Mouse (Mus musculus) liver, adult 2 months (tissue): ENCODE data around the gene Rbms2. TPM values are rescaled to one million over a fixed set of nuclear protein-coding genes. Genes with fewer than 3 reads are reported as not detected.

Source experiments
- DNase-seq: peaks from one replicate; pipeline ENCODE4 v3.0.0-alpha.2; 2011; ENCODE audit warnings: low read depth, low spot score; ENCODE audit errors: extremely low read depth
- H3K27ac ChIP-seq: fragments of 200-500 bp; replicated peaks from 2 replicates; pipeline ENCODE4 v1.5.1; 2012; ENCODE audit warnings: low read depth, mild to moderate bottlenecking, control low read depth, inconsistent platforms, low read length; ENCODE audit not compliant: insufficient read depth
- H3K27me3 ChIP-seq: fragments of 200-500 bp; 2 replicates; pipeline ENCODE4 v1.6.1; 2012; ENCODE audit warnings: mild to moderate bottlenecking, moderate library complexity, low read length, inconsistent platforms; ENCODE audit not compliant: control insufficient read depth, insufficient read depth
- H3K36me3 ChIP-seq: fragments of 200-500 bp; 2 replicates; pipeline ENCODE4 v1.6.1; 2012; ENCODE audit warnings: low read length, inconsistent platforms; ENCODE audit not compliant: control insufficient read depth, insufficient read depth
- H3K4me1 ChIP-seq: fragments of 200-500 bp; 2 replicates; pipeline ENCODE4 v1.6.1; 2011; ENCODE audit warnings: low read length; ENCODE audit not compliant: control insufficient read depth, insufficient read depth
- H3K4me3 ChIP-seq: fragments of 200-500 bp; 2 replicates; pipeline ENCODE4 v1.5.1; 2011; ENCODE audit warnings: low read depth, mild to moderate bottlenecking, control low read depth, low read length, moderate library complexity; ENCODE audit not compliant: insufficient read depth
- H3K79me2 ChIP-seq: fragments of 200-500 bp; 2 replicates; pipeline ENCODE4 v1.6.1; 2012; ENCODE audit warnings: inconsistent platforms, mild to moderate bottlenecking, low read length, moderate library complexity; ENCODE audit not compliant: control insufficient read depth, insufficient read depth
- H3K9ac ChIP-seq: fragments of 200-500 bp; 2 replicates; pipeline ENCODE4 v1.6.1; 2012; ENCODE audit warnings: low read depth, mild to moderate bottlenecking, control low read depth, inconsistent platforms, low read length
- CTCF ChIP-seq: fragments of 200-500 bp; IDR thresholded peaks from 2 replicates; pipeline ENCODE4 v1.5.1; 2011; ENCODE audit warnings: low read depth, low read length, control low read depth
- POLR2A ChIP-seq: fragments of 200-500 bp; IDR thresholded peaks from 2 replicates; pipeline ENCODE4 v1.6.1; 2011; ENCODE audit warnings: low read length, control low read depth; ENCODE audit not compliant: insufficient read depth; ENCODE audit errors: extremely low read depth
- WGBS: fragments of 180-500 bp; shearing (Covaris S2); methylation state at CpG from one replicate; pipeline ENCODE4 v1.1.7; 2018; 5-methylcytosine and 5-hydroxymethylcytosine counted together
- polyA plus RNA-seq: library from polyadenylated mRNA; depleted of rRNA; stranded (reverse); fragments of >200 nt; gene quantifications from 2 replicates; pipeline ENCODE4 v1.2.3, GENCODE M21; 2012
- total RNA-seq: library from RNA; depleted of rRNA; stranded (reverse); fragments of >200 nt; gene quantifications from 2 replicates; pipeline ENCODE4 v1.2.3, GENCODE M21; 2014

Gene Rbms2
- total and polyA plus RNA-seq, 2 experiments, result 8.0 to 23.2 TPM

GRCm38 (mm10) chr10:128188242-128188877, 8.3 kb upstream of the Rbms2 start:
- DNase-seq, result peak; percentile 66
- no peaks in the 10 kb centered on the region for H3K27me3 ChIP-seq
- H3K79me2 ChIP-seq, result no peaks in the 10 kb centered on the region
- no peak overlapping the region for H3K27ac ChIP-seq
- no peak overlapping the region for H3K9ac ChIP-seq
- no peak overlapping the region for H3K4me3 ChIP-seq
- 59% methylated on average over 2 of the region's 2 CpGs for WGBS
- peaks cover 1% of the 10 kb centered on the region; the same call in 1 of the 2 replicates for H3K4me1 ChIP-seq
- TF ChIP-seq CTCF (peak; percentile 52), POLR2A (no peak)
- H3K36me3 ChIP-seq, result no peaks in the 10 kb centered on the region

- DNase-seq, result no peak
- no peak overlapping the region for H3K27ac ChIP-seq
- 79% methylated on average over 5 of the region's 5 CpGs for WGBS
- H3K79me2 ChIP-seq, result no peaks in the 10 kb centered on the region
- no peaks in the 10 kb centered on the region for H3K36me3 ChIP-seq
- H3K9ac ChIP-seq, result no peak overlapping the region
- no peak overlapping the region for H3K4me3 ChIP-seq
- TF ChIP-seq POLR2A (no peak), CTCF (no peak)
- peaks cover 1% of the 10 kb centered on the region; the same call in 1 of the 2 replicates for H3K4me1 ChIP-seq
- no peaks in the 10 kb centered on the region for H3K27me3 ChIP-seq
Measured at GRCm38 (mm10) chr10:128187181-128187605, 7.1 kb upstream of the Rbms2 start.

- no peak overlapping the region for H3K27ac ChIP-seq
- DNase-seq, result peak; percentile 72
- H3K36me3 ChIP-seq, result no peaks in the 10 kb centered on the region
Measured at GRCm38 (mm10) chr10:128185959-128186358, 5.9 kb upstream of the Rbms2 start.

GRCm38 (mm10) chr10:128185277-128185940, 5.3 kb upstream of the Rbms2 start:
- no peaks in the 10 kb centered on the region for H3K27me3 ChIP-seq
- DNase-seq, result no peak
- WGBS, result 87% methylated on average over 6 of the region's 6 CpGs

More at GRCm38 (mm10) chr10:128185959-128186358, 5.9 kb upstream of the Rbms2 start:
- TF ChIP-seq CTCF, result peak; percentile 83
- TF ChIP-seq POLR2A, result no peak
- 51% methylated on average over 2 of the region's 2 CpGs for WGBS
- Histone ChIP-seq H3K4me3 (no peak overlapping the region), H3K79me2 (no peaks in the 10 kb centered on the region), H3K27me3 (no peaks in the 10 kb centered on the region), H3K9ac (no peak overlapping the region), H3K4me1 (peaks cover 1% of the 10 kb centered on the region; the same call in 1 of the 2 replicates)

GRCm38 (mm10) chr10:128184296-128184695, 4.2 kb upstream of the Rbms2 start:
- TF ChIP-seq POLR2A, result no peak
- no peak for TF ChIP-seq CTCF
- no peaks in the 10 kb centered on the region for H3K36me3 ChIP-seq
- H3K4me1 ChIP-seq, result peaks cover 1% of the 10 kb centered on the region; the same call in 1 of the 2 replicates
- WGBS, result 87% methylated on average over 2 of the region's 2 CpGs
- no peak overlapping the region for H3K9ac ChIP-seq
- DNase-seq, result no peak
- no peak overlapping the region for H3K4me3 ChIP-seq
- no peaks in the 10 kb centered on the region for H3K79me2 ChIP-seq
- H3K27ac ChIP-seq, result no peak overlapping the region
- H3K27me3 ChIP-seq, result no peaks in the 10 kb centered on the region

More at GRCm38 (mm10) chr10:128185277-128185940, 5.3 kb upstream of the Rbms2 start:
- H3K4me1 ChIP-seq, result peaks cover 1% of the 10 kb centered on the region; the same call in 1 of the 2 replicates
- H3K9ac ChIP-seq, result no peak overlapping the region
- no peak overlapping the region for H3K4me3 ChIP-seq
- H3K27ac ChIP-seq, result no peak overlapping the region
- TF ChIP-seq CTCF, result no peak
- TF ChIP-seq POLR2A, result no peak
- no peaks in the 10 kb centered on the region for H3K36me3 ChIP-seq
- no peaks in the 10 kb centered on the region for H3K79me2 ChIP-seq

GRCm38 (mm10) chr10:128177316-128177715, 2.8 kb downstream of the Rbms2 start:
- Histone ChIP-seq H3K27ac (no peak overlapping the region), H3K79me2 (peaks cover 10% of the 10 kb centered on the region; the same call in 1 of the 2 replicates), H3K36me3 (no peaks in the 10 kb centered on the region), H3K9ac (no peak overlapping the region), H3K4me3 (no peak overlapping the region), H3K27me3 (no peaks in the 10 kb centered on the region), H3K4me1 (peaks cover 6% of the 10 kb centered on the region)
- 91% methylated on average over 4 of the region's 4 CpGs for WGBS
- TF ChIP-seq CTCF, result no peak
- no peak for TF ChIP-seq POLR2A
- DNase-seq, result no peak
